ENCODE assay signal across 13 mouse cellular contexts in genomic region chr10:128343436-128343835, GRCm38 (mm10). TPM values are rescaled to one million over a fixed set of nuclear protein-coding genes. Genes with fewer than 3 reads are reported as not detected.
DNase-seq lines count a peak whose midpoint lies in the region; ATAC-seq lines count a peak whose summit lies in the region.
"Had no signal": no experiment of that assay in that cellular context is flagged by ENCODE, and none has a peak within 500 bp of the region (broad histone marks: within the 10 kb centered on the region; RNA-seq: fewer than 3 reads in every experiment).

No protein-coding gene starts in this region.

- no peak overlapping the region for H3K4me3 ChIP-seq in heart, embryonic 13.5 days
- H3K4me3 ChIP-seq in liver, embryonic 13.5 days (replicated peaks) = no peak overlapping the region
- H3K4me3 ChIP-seq: midbrain, embryonic 15.5 days had no signal

- peak overlapping the region; percentile 93; the same call in 1 of the 2 replicates for H3K27ac ChIP-seq in heart, embryonic 13.5 days (replicated peaks)
- H3K27ac ChIP-seq in liver, embryonic 13.5 days = peak overlapping the region; percentile 92
- H3K27ac ChIP-seq: midbrain, embryonic 15.5 days had no signal

- H3K36me3 ChIP-seq in heart, embryonic 13.5 days = peaks cover 22% of the 10 kb centered on the region
- peaks cover 34% of the 10 kb centered on the region for H3K36me3 ChIP-seq in liver, embryonic 13.5 days
- H3K36me3 ChIP-seq: midbrain, embryonic 15.5 days had no signal

- H3K4me1 ChIP-seq in heart, embryonic 13.5 days = peaks cover 86% of the 10 kb centered on the region
- peaks cover 82% of the 10 kb centered on the region for H3K4me1 ChIP-seq in liver, embryonic 13.5 days (replicated peaks)

- H3K9me3 ChIP-seq in heart, embryonic 13.5 days = no peaks in the 10 kb centered on the region
- no peaks in the 10 kb centered on the region for H3K9me3 ChIP-seq in liver, embryonic 13.5 days (replicated peaks)
- H3K9me3 ChIP-seq: midbrain, embryonic 15.5 days had no signal

- 86% methylated on average over 1 of the region's 1 CpGs for WGBS in heart, embryonic 13.5 days
- 83% methylated on average over 1 of the region's 1 CpGs for WGBS in liver, embryonic 13.5 days (ENCODE audit: insufficient replicate concordance)

- no peak for DNase-seq in heart, adult 18-20 months
- DNase-seq in 3134 (ENCODE audit: extremely low read depth, insufficient read length, low spot score) = peak; percentile 20
- DNase-seq in Muller cell, postnatal 12 days (ENCODE audit: inconsistent ontology term) = peak; percentile 80
- no peak for DNase-seq in liver, embryonic 13.5 days
- DNase-seq in frontal cortex, postnatal 10 days (ENCODE audit: low spot score in 2 of 2) = no peak
- DNase-seq in thymus, postnatal 36 days = no peak
- DNase-seq: heart, postnatal 14 days; lung, postnatal 10 days; spleen, adult 18-20 months; thymus, adult 18-20 months had no signal

- H3K27me3 ChIP-seq in heart, embryonic 13.5 days (replicated peaks) = no peaks in the 10 kb centered on the region
- no peaks in the 10 kb centered on the region for H3K27me3 ChIP-seq in liver, embryonic 13.5 days
- H3K27me3 ChIP-seq: midbrain, embryonic 15.5 days had no signal

- no peak overlapping the region for H3K9ac ChIP-seq in heart, embryonic 13.5 days
- no peak overlapping the region; the same call in 1 of the 2 replicates for H3K9ac ChIP-seq in liver, embryonic 13.5 days
- H3K9ac ChIP-seq: midbrain, embryonic 15.5 days had no signal

- ATAC-seq in heart, embryonic 13.5 days (ENCODE audit: extremely low read depth, insufficient number of reproducible peaks, low FRiP score, low TSS enrichment) = no peak
- ATAC-seq in liver, embryonic 13.5 days (ENCODE audit: low read depth) = no peak
- ATAC-seq in megakaryocyte, adult 5-6 weeks (ENCODE audit: poor library complexity, severe bottlenecking) = no peak
- ATAC-seq: midbrain, embryonic 15.5 days had no signal

- H3K4me2 ChIP-seq in heart, embryonic 13.5 days = no peak overlapping the region
- H3K4me2 ChIP-seq in liver, embryonic 13.5 days = 0 out of 2 replicates have a peak overlapping the region, but pooled peaks have one; percentile 65
- H3K4me2 ChIP-seq: midbrain, embryonic 15.5 days had no signal

RNA-seq across cellular contexts. Expression of gene Cs, which starts 5.9 kb away (rescaled TPM):
- polyA plus RNA-seq in heart, embryonic 13.5 days (2015; fragmentation: Nextera tagmentation; extraction: Ambion mirVana) = 396 and 409 TPM in 2 replicates
- 1,000 to 10,000 TPM; 1,006 to 1,090 TPM for total RNA-seq in heart, adult 18-20 months (2021)
- 149 and 170 TPM in 2 replicates for polyA plus RNA-seq in liver, embryonic 13.5 days (2015; fragmentation: Nextera tagmentation; extraction: Ambion mirVana)
- 158 and 160 TPM in 2 replicates for total RNA-seq in megakaryocyte, adult 5-6 weeks (2015)
- 95.0 and 116 TPM in 2 replicates for total RNA-seq in megakaryocyte, adult 5-6 weeks (2017)

RNA-seq across cellular contexts. Expression of gene Cnpy2, which starts 21.2 kb away (rescaled TPM):
- polyA plus RNA-seq in heart, embryonic 13.5 days (2015; fragmentation: Nextera tagmentation; extraction: Ambion mirVana) = 193 and 228 TPM in 2 replicates
- 10 to 100 TPM; 62.2 to 66.6 TPM for total RNA-seq in heart, adult 18-20 months (2021)
- 99.7 and 105 TPM in 2 replicates for polyA plus RNA-seq in liver, embryonic 13.5 days (2015; fragmentation: Nextera tagmentation; extraction: Ambion mirVana)
- 73.3 and 78.6 TPM in 2 replicates for total RNA-seq in megakaryocyte, adult 5-6 weeks (2015)
- 81.0 and 84.5 TPM in 2 replicates for total RNA-seq in megakaryocyte, adult 5-6 weeks (2017)

RNA-seq across cellular contexts. Expression of gene Coq10a, which starts 25.4 kb away (rescaled TPM):
- polyA plus RNA-seq in heart, embryonic 13.5 days (2015; fragmentation: Nextera tagmentation; extraction: Ambion mirVana) = 11.8 and 12.6 TPM in 2 replicates
- total RNA-seq in heart, adult 18-20 months (2021) = 100 to 1,000 TPM; 365 to 392 TPM
- polyA plus RNA-seq in liver, embryonic 13.5 days (2015; fragmentation: Nextera tagmentation; extraction: Ambion mirVana) = 4.6 and 4.8 TPM in 2 replicates
- 22.6 and 24.4 TPM in 2 replicates for total RNA-seq in megakaryocyte, adult 5-6 weeks (2015)
- 14.1 and 19.2 TPM in 2 replicates for total RNA-seq in megakaryocyte, adult 5-6 weeks (2017)

RNA-seq across cellular contexts. Expression of gene Ankrd52, which starts 33.5 kb away (rescaled TPM):
- 8.8 and 9.4 TPM in 2 replicates for polyA plus RNA-seq in heart, embryonic 13.5 days (2015; fragmentation: Nextera tagmentation; extraction: Ambion mirVana)
- total RNA-seq in heart, adult 18-20 months (2021) = 10 to 100 TPM; 38.1 to 40.3 TPM
- 5.0 and 5.1 TPM in 2 replicates for polyA plus RNA-seq in liver, embryonic 13.5 days (2015; fragmentation: Nextera tagmentation; extraction: Ambion mirVana)
- 35.2 and 37.0 TPM in 2 replicates for total RNA-seq in megakaryocyte, adult 5-6 weeks (2015)
- total RNA-seq in megakaryocyte, adult 5-6 weeks (2017) = 9.3 and 13.7 TPM in 2 replicates

RNA-seq across cellular contexts. Expression of gene Pan2, which starts 40.3 kb away (rescaled TPM):
- 24.9 and 25.7 TPM in 2 replicates for polyA plus RNA-seq in heart, embryonic 13.5 days (2015; fragmentation: Nextera tagmentation; extraction: Ambion mirVana)
- total RNA-seq in heart, adult 18-20 months (2021) = 1 to 10 TPM; 4.5 to 6.0 TPM
- polyA plus RNA-seq in liver, embryonic 13.5 days (2015; fragmentation: Nextera tagmentation; extraction: Ambion mirVana) = 11.8 and 14.4 TPM in 2 replicates
- total RNA-seq in megakaryocyte, adult 5-6 weeks (2015) = 17.3 and 17.7 TPM in 2 replicates
- total RNA-seq in megakaryocyte, adult 5-6 weeks (2017) = 14.0 and 14.9 TPM in 2 replicates

Comparison
In these comparisons a context has a peak if more than half of its experiments do, and no peak if none do; other contexts are left out.
1. DNase-seq: peak in 3134 (single experiment) and Muller cell, postnatal 12 days (single experiment); none in heart, adult 18-20 months (0 of 2), liver, embryonic 13.5 days (single experiment), frontal cortex, postnatal 10 days (0 of 2) and thymus, postnatal 36 days (0 of 2).
2. RNA of gene Cs, which starts 5.9 kb away (total RNA-seq): 1,006 to 1,090 TPM in heart, adult 18-20 months; 95.0 to 160 TPM in megakaryocyte, adult 5-6 weeks; every median in the first group is over 4 times any median in the second.
3. RNA of gene Coq10a, which starts 25.4 kb away (total RNA-seq): 365 to 392 TPM in heart, adult 18-20 months; 14.1 to 24.4 TPM in megakaryocyte, adult 5-6 weeks; every median in the first group is over 10 times any median in the second.